Mouse (Mus musculus) E14TG2a.4 (cell line): ENCODE measurements around the gene Rpl22.

Experiments used
- CTCF ChIP-seq: conservative IDR thresholded peaks from 2 replicates; pipeline ENCODE4 v1.5.1; 2014; ENCODE audit warnings: low read length
- NANOG ChIP-seq: IDR thresholded peaks from 2 replicates; pipeline ENCODE4 v1.6.1; 2014; ENCODE audit warnings: borderline replicate concordance, low read length, mixed read lengths
- POU5F1 ChIP-seq: IDR thresholded peaks from 2 replicates; pipeline ENCODE4 v1.6.1; 2014; ENCODE audit warnings: low read length, borderline replicate concordance

DNA sequence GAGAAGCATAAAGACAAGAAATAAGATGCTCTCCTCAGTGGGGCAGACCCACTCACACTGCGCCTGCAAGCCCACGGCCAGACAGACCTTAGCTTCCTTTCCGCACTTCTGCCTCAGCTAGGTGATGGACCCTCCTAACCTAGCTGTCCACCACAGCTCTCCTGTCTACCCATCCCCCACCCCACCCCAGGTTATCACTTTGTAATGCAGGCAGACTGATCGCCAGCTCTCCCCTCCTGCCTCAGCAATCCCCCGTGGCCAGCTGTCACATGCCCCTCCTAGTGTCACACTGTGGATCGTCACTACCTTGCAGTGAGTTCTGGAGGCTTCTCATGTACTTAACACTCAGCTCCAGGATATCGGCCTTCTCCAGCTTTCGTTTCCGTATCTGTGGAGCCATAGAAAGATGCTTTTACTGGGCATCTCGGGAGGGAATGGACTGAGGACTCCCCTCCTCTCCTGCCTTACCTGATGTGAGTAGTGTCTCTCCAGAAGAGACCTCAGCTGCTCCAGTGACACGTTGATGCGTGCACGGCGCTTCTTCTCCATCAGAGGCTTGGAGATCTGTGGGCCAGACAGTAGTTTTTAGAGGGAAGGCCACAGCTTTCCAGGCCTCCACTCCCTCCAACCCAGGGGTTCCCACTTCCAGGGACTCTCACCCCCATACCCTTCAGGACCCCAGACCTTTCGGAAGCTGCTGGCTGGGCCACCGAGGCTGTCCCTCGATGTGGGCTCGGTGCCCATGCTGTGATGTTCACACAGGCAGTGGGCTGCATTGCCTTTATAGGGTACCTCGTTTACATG lies 38.0 kb upstream of the Rpl22 start:
- no peak for TF ChIP-seq CTCF
- no peak for TF ChIP-seq POU5F1
- no peak for TF ChIP-seq NANOG
